7 mouse cellular contexts compared by ENCODE assay signal in the genomic region with DNA sequence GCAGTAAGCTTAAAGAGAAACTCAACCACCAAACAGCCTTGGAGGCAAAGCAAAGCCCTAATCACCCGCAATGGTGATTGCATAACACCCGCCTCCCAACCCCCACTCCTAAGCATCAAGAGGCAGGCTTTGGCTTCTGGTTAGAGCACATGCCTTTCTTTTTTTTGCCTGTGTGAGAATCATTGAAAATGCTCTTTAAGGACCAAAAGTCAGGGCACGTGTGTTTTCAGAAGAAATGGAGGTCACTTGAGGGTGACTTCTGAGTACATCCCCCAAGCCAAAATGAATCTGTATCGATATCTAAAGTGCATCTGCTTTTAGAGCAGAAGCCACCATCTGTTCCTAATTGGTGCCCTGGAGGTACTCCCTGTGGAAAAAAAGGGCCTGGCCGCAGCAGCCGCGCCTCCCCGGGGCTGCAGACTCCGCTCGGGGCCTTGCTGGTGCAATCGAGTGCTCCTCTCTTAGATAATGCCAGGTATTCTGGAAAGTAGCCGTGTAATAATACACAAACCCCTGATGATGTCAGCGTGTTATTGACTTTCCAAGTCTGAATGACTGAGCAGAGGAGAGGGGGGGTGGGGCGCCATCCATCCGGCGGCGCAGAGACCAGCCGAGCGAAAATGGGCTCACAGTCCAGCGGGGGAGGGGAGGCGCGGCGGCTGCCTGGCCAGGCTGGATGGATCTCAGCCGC.
A peak's percentile ranks its signal among the peaks of the same experiment; 100 is the strongest.
DNase-seq lines count a peak whose midpoint lies in the region; ATAC-seq lines count a peak whose summit lies in the region.

No protein-coding gene starts in this region.

- H3K4me3 ChIP-seq in limb, embryonic 10.5 days, result peak overlapping the region; percentile 41
- peak overlapping the region; percentile 24 for H3K4me3 ChIP-seq in midbrain, embryonic 13.5 days (replicated peaks)

- no peaks in the 10 kb centered on the region for H3K27me3 ChIP-seq in limb, embryonic 10.5 days (ENCODE audit: low read depth, poor library complexity, severe bottlenecking)
- no peaks in the 10 kb centered on the region for H3K27me3 ChIP-seq in midbrain, embryonic 13.5 days

- H3K36me3 ChIP-seq in limb, embryonic 10.5 days, result no peaks in the 10 kb centered on the region
- no peaks in the 10 kb centered on the region for H3K36me3 ChIP-seq in midbrain, embryonic 13.5 days

- peak overlapping the region; percentile 51 for H3K4me2 ChIP-seq in midbrain, embryonic 13.5 days (replicated peaks)

- under 1% methylated on average over 24 of the region's 24 CpGs for WGBS in limb, embryonic 10.5 days
- WGBS in midbrain, embryonic 13.5 days, result 2% methylated on average over 24 of the region's 24 CpGs

- ATAC-seq in granulocyte monocyte progenitor cell, adult 5-6 weeks (replicated peaks; ENCODE audit: poor library complexity, severe bottlenecking), result peak; percentile 76
- peak; percentile 96 for ATAC-seq in midbrain, embryonic 13.5 days

- 0 out of 2 replicates have a peak overlapping the region, but pooled peaks have one; percentile 43 for H3K9ac ChIP-seq in midbrain, embryonic 13.5 days (replicated peaks)

- no peaks in the 10 kb centered on the region for H3K9me3 ChIP-seq in limb, embryonic 10.5 days (replicated peaks)
- no peaks in the 10 kb centered on the region for H3K9me3 ChIP-seq in midbrain, embryonic 13.5 days

- H3K27ac ChIP-seq in limb, embryonic 10.5 days, result peak overlapping the region; percentile 79
- H3K27ac ChIP-seq in midbrain, embryonic 13.5 days, result peak overlapping the region; percentile 93

- peaks cover 45% of the 10 kb centered on the region for H3K4me1 ChIP-seq in limb, embryonic 10.5 days
- H3K4me1 ChIP-seq in midbrain, embryonic 13.5 days (replicated peaks), result peaks cover 43% of the 10 kb centered on the region

- DNase-seq in adrenal gland, adult 2 months, result peak; percentile 96
- peak; percentile 92 for DNase-seq in embryo, embryonic 11.5 days (ENCODE audit: low read depth, low spot score)
- peak; percentile 94 for DNase-seq in kidney, adult 11 months
- peak; percentile 98 for DNase-seq in limb, embryonic 10.5 days (ENCODE audit: low spot score)
- peak; percentile 63 for DNase-seq in spleen, adult 12 weeks (ENCODE audit: low spot score)

Comparison
In these comparisons a context has a peak if more than half of its experiments do, and no peak if none do; other contexts are left out.
1. Peak in every context shown above with its lines: DNase-seq, ATAC-seq, H3K4me3 ChIP-seq and H3K27ac ChIP-seq.